In genomic region chr2:108302776-108303175, GRCm38 (mm10) we compare ENCODE assay signal across 32 mouse cellular contexts.
DNase-seq lines count a peak whose midpoint lies in the region; ATAC-seq and TF ChIP-seq lines count a peak whose summit lies in the region.
"Had no signal": no experiment of that assay in that cellular context is flagged by ENCODE, and none has a peak within 500 bp of the region (broad histone marks: within the 10 kb centered on the region; RNA-seq: fewer than 3 reads in every experiment).

No protein-coding gene starts in this region.

- no peak overlapping the region for H3K4me3 ChIP-seq in left cerebral cortex, adult 2 months
- no peak overlapping the region for H3K4me3 ChIP-seq in hindbrain, postnatal 0 days (ENCODE audit: low read length)
- H3K4me3 ChIP-seq: embryonic facial prominence, embryonic 15.5 days; forebrain, embryonic 15.5 days; heart, embryonic 12.5 days; hindbrain, embryonic 10.5 days; lung, embryonic 15.5 days; neural tube, embryonic 12.5 days; stomach, embryonic 15.5 days had no signal

- H3K27me3 ChIP-seq in hindbrain, postnatal 0 days (ENCODE audit: insufficient read depth, low read length) = no peaks in the 10 kb centered on the region
- H3K27me3 ChIP-seq: CH12.LX; embryonic facial prominence, embryonic 15.5 days; forebrain, embryonic 15.5 days; heart, embryonic 12.5 days; lung, embryonic 15.5 days; neural tube, embryonic 12.5 days; stomach, embryonic 15.5 days had no signal

- H3K4me2 ChIP-seq in hindbrain, postnatal 0 days (ENCODE audit: low read depth, low read length) = no peak overlapping the region
- H3K4me2 ChIP-seq: embryonic facial prominence, embryonic 15.5 days; forebrain, embryonic 15.5 days; heart, embryonic 12.5 days; lung, embryonic 15.5 days; neural tube, embryonic 12.5 days; stomach, embryonic 15.5 days had no signal

- H3K9me3 ChIP-seq in hindbrain, postnatal 0 days (ENCODE audit: low read length) = no peaks in the 10 kb centered on the region
- H3K9me3 ChIP-seq: embryonic facial prominence, embryonic 15.5 days; forebrain, embryonic 15.5 days; heart, embryonic 12.5 days; hindbrain, embryonic 10.5 days; lung, embryonic 15.5 days; neural tube, embryonic 12.5 days; stomach, embryonic 15.5 days had no signal

- peak; percentile 28 for DNase-seq in left cerebral cortex, adult 11 months (ENCODE audit: low spot score)
- no peak for DNase-seq in left cerebral cortex, postnatal 10 days (ENCODE audit: extremely low spot score in 1 of 2, low spot score in 2 of 2)
- peak; percentile 77 for DNase-seq in brain, adult 2 months (ENCODE audit: low read depth, low spot score)
- peak in 1 of 2 experiments; percentile 19 for DNase-seq in left cerebral cortex, adult 2 months (ENCODE audit: extremely low spot score in 1 of 2, low spot score in 2 of 2)
- peak; percentile 3 for DNase-seq in right cerebral cortex, postnatal 14 days
- no peak for DNase-seq in hindbrain, postnatal 0 days (ENCODE audit: low spot score)
- DNase-seq in embryo, embryonic 10 days (ENCODE audit: low spot score) = no peak
- no peak for DNase-seq in spleen, postnatal 4 days (ENCODE audit: low spot score in 2 of 2)
- DNase-seq: adrenal gland, postnatal 10 days; B cell, adult 2 months; cerebellum, adult 9-10 months; gastrocnemius, postnatal 25 days; heart, adult 18-20 months; heart, postnatal 10 days; kidney, postnatal 25 days; lung, postnatal 36 days; midbrain, embryonic 14.5 days; thymus, adult 18-20 months; thymus, postnatal 36 days had no signal

- 0 out of 2 replicates have a peak overlapping the region, but pooled peaks have one; percentile 40 for H3K27ac ChIP-seq in left cerebral cortex, adult 2 months
- no peak overlapping the region for H3K27ac ChIP-seq in hindbrain, postnatal 0 days
- H3K27ac ChIP-seq: embryonic facial prominence, embryonic 15.5 days; forebrain, embryonic 15.5 days; hindbrain, embryonic 10.5 days; liver, embryonic 14.5 days; lung, embryonic 15.5 days; neural tube, embryonic 12.5 days; stomach, embryonic 15.5 days had no signal

- H3K9ac ChIP-seq in hindbrain, postnatal 0 days (replicated peaks; ENCODE audit: low read length) = no peak overlapping the region
- H3K9ac ChIP-seq: embryonic facial prominence, embryonic 15.5 days; forebrain, embryonic 15.5 days; heart, embryonic 12.5 days; liver, embryonic 14.5 days; lung, embryonic 15.5 days; neural tube, embryonic 12.5 days; stomach, embryonic 15.5 days had no signal

- intact Hi-C loops in left cerebral cortex, postnatal 10 days (cut with DNase I) = no loop called here
- intact Hi-C loops in left cerebral cortex, adult 2 months (cut with DNase I) = loop anchor here (5.0 to 10.0 kb wide), 3 partner anchors 270 to 1375 kb away; no protein-coding TSS in a partner anchor

- 83% methylated on average over 3 of the region's 3 CpGs for WGBS in hindbrain, postnatal 0 days

- no peaks in the 10 kb centered on the region for H3K36me3 ChIP-seq in hindbrain, postnatal 0 days (ENCODE audit: insufficient read depth, low read length)
- H3K36me3 ChIP-seq: embryonic facial prominence, embryonic 15.5 days; forebrain, embryonic 15.5 days; G1E; heart, embryonic 12.5 days; hindbrain, embryonic 10.5 days; lung, embryonic 15.5 days; neural tube, embryonic 12.5 days; stomach, embryonic 15.5 days had no signal

- TF ChIP-seq CTCF in left cerebral cortex, adult 2 months (IDR thresholded peaks at IDR 0.05) = no peak; the same call in 1 of the 2 replicates
- TF ChIP-seq CTCF in hindbrain, postnatal 0 days (IDR thresholded peaks at IDR 0.05; ENCODE audit: low read depth) = no peak

- ATAC-seq in hindbrain, postnatal 0 days = no peak
- ATAC-seq: activated CD4-positive, CD25-positive, alpha-beta regulatory T cell, adult 4 months; forebrain, embryonic 15.5 days; hindbrain, embryonic 16.5 days; intestine, embryonic 16.5 days had no signal

- no peaks in the 10 kb centered on the region for H3K4me1 ChIP-seq in hindbrain, postnatal 0 days (ENCODE audit: insufficient read depth, low read length)
- H3K4me1 ChIP-seq: embryonic facial prominence, embryonic 15.5 days; forebrain, embryonic 15.5 days; heart, embryonic 12.5 days; hindbrain, embryonic 10.5 days; lung, embryonic 15.5 days; neural tube, embryonic 12.5 days; stomach, embryonic 15.5 days had no signal

Comparison
In these comparisons a context has a peak if more than half of its experiments do, and no peak if none do; other contexts are left out.
1. DNase-seq: peak in left cerebral cortex, adult 11 months (single experiment), brain, adult 2 months (single experiment) and right cerebral cortex, postnatal 14 days (single experiment); none in left cerebral cortex, postnatal 10 days (0 of 2), hindbrain, postnatal 0 days (single experiment), embryo, embryonic 10 days (single experiment) and spleen, postnatal 4 days (0 of 2).